Mouse (Mus musculus) limb, embryonic 11.5 days (tissue): ENCODE measurements around the gene Gm3327. TPM values are rescaled to one million over a fixed set of nuclear protein-coding genes. Genes with fewer than 3 reads are reported as not detected.

Source experiments
- polyA plus RNA-seq: library from polyadenylated mRNA; unstranded; fragments of >200 nt; fragmentation: Nextera tagmentation; extraction: Ambion mirVana; gene quantifications from 2 replicates; pipeline ENCODE4 v1.2.1, GENCODE M21; 2014

Gm3327 gene
- polyA plus RNA-seq, 1 experiment from 2014 or later: not detected

Other genes with a start within 250 kb of the Gm3327 start
- not detected in 2 replicates for gene Ear1, start 248.3 kb upstream of the Gm3327 start, polyA plus RNA-seq
- gene Ear10, start 200.3 kb upstream of the Gm3327 start, polyA plus RNA-seq: not detected in 2 replicates
- 10.5 and 12.9 TPM in 2 replicates for gene Gm8113, start 198.5 kb upstream of the Gm3327 start, polyA plus RNA-seq
- gene Ang5, start 166.8 kb upstream of the Gm3327 start, polyA plus RNA-seq: not detected in 2 replicates
- gene Ang6, start 121.6 kb upstream of the Gm3327 start, polyA plus RNA-seq: not detected in 2 replicates
- gene Ear2, start 21.2 kb upstream of the Gm3327 start, polyA plus RNA-seq: 0.28 TPM in 1 of 2 replicates, not detected in the other
- not detected in 2 replicates for gene Gm8212, start 73.8 kb downstream of the Gm3327 start, polyA plus RNA-seq
- gene 4930503E14Rik, start 89.4 kb downstream of the Gm3327 start, polyA plus RNA-seq: not detected in 2 replicates
- not detected in 2 replicates for gene Gm8220, start 161.7 kb downstream of the Gm3327 start, polyA plus RNA-seq
- gene Gm5930, start 214.7 kb downstream of the Gm3327 start, polyA plus RNA-seq: not detected in 2 replicates
- not detected in 2 replicates for gene Gm8229, start 241.5 kb downstream of the Gm3327 start, polyA plus RNA-seq